Comparison of ENCODE assay signal across 9 mouse cellular contexts in genomic region chr3:31138454-31139424, GRCm38 (mm10). TPM values are rescaled to one million over a fixed set of nuclear protein-coding genes. Genes with fewer than 3 reads are reported as not detected.
DNase-seq lines count a peak whose midpoint lies in the region; ATAC-seq and TF ChIP-seq lines count a peak whose summit lies in the region.
"Had no signal": no experiment of that assay in that cellular context is flagged by ENCODE, and none has a peak within 500 bp of the region (broad histone marks: within the 10 kb centered on the region; RNA-seq: fewer than 3 reads in every experiment).

No protein-coding gene starts in this region.

- TF ChIP-seq POLR2A in spleen, adult 2 months (IDR thresholded peaks at IDR 0.05; ENCODE audit: low read depth, low read length), result no peak

- H3K9me3 ChIP-seq in heart, embryonic 12.5 days (replicated peaks), result no peaks in the 10 kb centered on the region; the same call in 1 of the 2 replicates
- H3K9me3 ChIP-seq: liver, embryonic 15.5 days had no signal

- TF ChIP-seq CTCF in spleen, adult 2 months (IDR thresholded peaks at IDR 0.05; ENCODE audit: extremely low read depth, insufficient read depth, insufficient read length, insufficient replicate concordance), result peak; percentile 22; the same call in 1 of the 2 replicates

- H3K27ac ChIP-seq in heart, embryonic 12.5 days (ENCODE audit: poor library complexity, severe bottlenecking), result no peak overlapping the region
- H3K27ac ChIP-seq in spleen, adult 2 months (ENCODE audit: insufficient read depth, low read length), result no peak overlapping the region
- H3K27ac ChIP-seq: liver, embryonic 15.5 days had no signal

- WGBS in heart, embryonic 12.5 days, result 56% methylated on average over 13 of the region's 13 CpGs
- WGBS in spleen, adult 2 months, result 56% methylated on average over 13 of the region's 13 CpGs

- no peak overlapping the region for H3K4me2 ChIP-seq in heart, embryonic 12.5 days
- H3K4me2 ChIP-seq: liver, embryonic 15.5 days had no signal

- H3K9ac ChIP-seq in heart, embryonic 12.5 days, result no peak overlapping the region
- H3K9ac ChIP-seq: liver, embryonic 15.5 days had no signal

- H3K36me3 ChIP-seq in heart, embryonic 12.5 days, result no peaks in the 10 kb centered on the region
- no peaks in the 10 kb centered on the region for H3K36me3 ChIP-seq in spleen, adult 2 months (ENCODE audit: control insufficient read depth, insufficient read depth, low read length)
- H3K36me3 ChIP-seq: liver, embryonic 15.5 days had no signal

- no peaks in the 10 kb centered on the region for H3K27me3 ChIP-seq in heart, embryonic 12.5 days (replicated peaks)
- H3K27me3 ChIP-seq in spleen, adult 2 months (ENCODE audit: control insufficient read depth, insufficient read depth, low read length), result no peaks in the 10 kb centered on the region
- H3K27me3 ChIP-seq: liver, embryonic 15.5 days had no signal

- no peak for ATAC-seq in heart, embryonic 12.5 days (ENCODE audit: insufficient number of reproducible peaks, low FRiP score)

- peaks cover 10% of the 10 kb centered on the region for H3K4me1 ChIP-seq in heart, embryonic 12.5 days (replicated peaks)
- no peaks in the 10 kb centered on the region for H3K4me1 ChIP-seq in spleen, adult 2 months (ENCODE audit: control insufficient read depth, insufficient read depth, insufficient read length)

- peak; percentile 64 to 90 for DNase-seq in heart, adult 18-20 months
- peak; percentile 85 for DNase-seq in adrenal gland, postnatal 10 days
- DNase-seq in embryo, embryonic 11.5 days (ENCODE audit: low read depth, low spot score), result peak; percentile 66
- DNase-seq in heart, adult 9 months (ENCODE audit: low spot score in 2 of 2), result peak; percentile 25 to 70
- DNase-seq in layer of hippocampus, postnatal 14 days (ENCODE audit: low spot score in 2 of 2), result peak; percentile 68 to 87
- DNase-seq in mesoderm, embryonic 11.5 days (ENCODE audit: low read depth, low spot score), result peak; percentile 82
- DNase-seq in spleen, adult 2 months (ENCODE audit: low read depth in 1 of 2, low spot score in 2 of 2), result peak; percentile 61 to 62

- no peak overlapping the region for H3K4me3 ChIP-seq in heart, embryonic 12.5 days
- H3K4me3 ChIP-seq in spleen, adult 2 months (ENCODE audit: extremely low read depth, insufficient read depth, insufficient read length), result no peak overlapping the region
- H3K4me3 ChIP-seq: liver, embryonic 15.5 days had no signal

RNA-seq across cellular contexts. Expression of gene Cldn11, which starts 11.0 kb away (rescaled TPM):
- 1 to 10 TPM in 1 of 2 experiments, under 1 TPM in 1; 0.32 to 1.3 TPM for total RNA-seq in heart, adult 18-20 months (2021)
- 4.6 and 4.7 TPM in 2 replicates for polyA plus RNA-seq in heart, embryonic 12.5 days (2016; fragmentation: Nextera tagmentation; extraction: Ambion mirVana)
- 10 to 100 TPM; 15.7 to 16.8 TPM for total RNA-seq in adrenal gland, postnatal 10 days (2021)
- 100 to 1,000 TPM; 189 to 199 TPM for total RNA-seq in layer of hippocampus, postnatal 14 days (2021)
- 0.06 TPM in 1 of 2 replicates, not detected in the other for polyA plus RNA-seq in spleen, adult 2 months (2012; rRNA removed)

RNA-seq across cellular contexts. Expression of gene Skil, which starts 43.9 kb away (rescaled TPM):
- 10 to 100 TPM; 13.6 to 14.0 TPM for total RNA-seq in heart, adult 18-20 months (2021)
- 30.2 and 30.3 TPM in 2 replicates for polyA plus RNA-seq in heart, embryonic 12.5 days (2016; fragmentation: Nextera tagmentation; extraction: Ambion mirVana)
- total RNA-seq in adrenal gland, postnatal 10 days (2021), result 10 to 100 TPM; 37.7 to 53.8 TPM
- total RNA-seq in layer of hippocampus, postnatal 14 days (2021), result 10 to 100 TPM; 62.7 to 63.9 TPM
- polyA plus RNA-seq in spleen, adult 2 months (2012; rRNA removed), result 4.7 and 5.5 TPM in 2 replicates

Comparison
In these comparisons a context has a peak if more than half of its experiments do, and no peak if none do; other contexts are left out.
1. RNA of gene Cldn11, which starts 11.0 kb away (total RNA-seq): 189 to 199 TPM in layer of hippocampus, postnatal 14 days; 15.7 to 16.8 TPM in adrenal gland, postnatal 10 days and 0.32 to 1.3 TPM in heart, adult 18-20 months; every median in the first group is over 10 times any median in the second.
2. Peak in every context shown above with its lines, with median percentiles within 50 percentile points of each other: DNase-seq.